Mouse (Mus musculus) embryonic facial prominence, embryonic 11.5 days (tissue): ENCODE measurements at regions not wholly inside any gene's neighbourhood (a gene's known extent, or its start where the extent isn't known, plus 50 kb on each side); places are given as distances from the start of the nearest gene placed in this dataset.

Experiments used
- ATAC-seq: fragments of 200-750 bp; cut with Nextera tagmentation; replicated peaks from 2 replicates; pipeline ENCODE4 v1.8.0; 2017; ENCODE audit warnings: low read depth; ENCODE audit not compliant: insufficient number of reproducible peaks, low FRiP score, low TSS enrichment
- DNase-seq: peaks from one replicate; pipeline ENCODE4 v3.0.0-alpha.2; 2015; ENCODE audit warnings: low spot score
- H3K27ac ChIP-seq: fragments of 300-500 bp; sonication (generic); replicated peaks from 2 replicates; pipeline ENCODE4 v1.5.1; 2014; ENCODE audit warnings: mild to moderate bottlenecking, low read depth, low read length, control low read depth
- H3K27me3 ChIP-seq: fragments of 300-500 bp; sonication (generic); 2 replicates; pipeline ENCODE4 v1.6.1; 2014; ENCODE audit warnings: mild to moderate bottlenecking, low read length, moderate library complexity, mixed read lengths; ENCODE audit not compliant: control insufficient read depth, insufficient read depth
- H3K36me3 ChIP-seq: fragments of 300-500 bp; sonication (generic); replicated peaks from 2 replicates; pipeline ENCODE4 v1.6.1; 2014; ENCODE audit warnings: low read depth, mild to moderate bottlenecking, low read length, moderate library complexity, mixed read lengths; ENCODE audit not compliant: control insufficient read depth, insufficient read depth
- H3K4me1 ChIP-seq: fragments of 300-500 bp; sonication (generic); 2 replicates; pipeline ENCODE4 v1.6.1; 2014; ENCODE audit warnings: low read length, mixed read lengths; ENCODE audit not compliant: control insufficient read depth, insufficient read depth
- H3K4me2 ChIP-seq: fragments of 300-500 bp; sonication (generic); 2 replicates; pipeline ENCODE4 v1.6.1; 2014; ENCODE audit warnings: low read depth, mild to moderate bottlenecking, control low read depth, low read length, moderate library complexity
- H3K4me3 ChIP-seq: fragments of 300-500 bp; sonication (generic); 2 replicates; pipeline ENCODE4 v1.5.1; 2014; ENCODE audit warnings: low read depth, low read length, control low read depth
- H3K9ac ChIP-seq: fragments of 300-500 bp; sonication (generic); replicated peaks from 2 replicates; pipeline ENCODE4 v1.6.1; 2014; ENCODE audit warnings: mild to moderate bottlenecking, control low read depth, low read length
- H3K9me3 ChIP-seq: fragments of 300-500 bp; sonication (generic); replicated peaks from 2 replicates; pipeline ENCODE4 v1.6.1; 2016; ENCODE audit warnings: mild to moderate bottlenecking, low read length, inconsistent platforms, mixed read lengths; ENCODE audit not compliant: control insufficient read depth
- WGBS: fragments of 180-500 bp; shearing (Covaris S2); extraction: QIAGEN DNeasy Blood & Tissue Kit; methylation state at CpG from one replicate; pipeline ENCODE4 v1.1.7; 2014; 5-methylcytosine and 5-hydroxymethylcytosine counted together

- no peak overlapping the region for H3K9ac ChIP-seq
- H3K4me1 ChIP-seq: no peaks in the 10 kb centered on the region
- no peak overlapping the region for H3K27ac ChIP-seq
- DNase-seq (no peak), ATAC-seq (0 out of 2 replicates have a peak, but pooled peaks have one; percentile 9)
- H3K4me2 ChIP-seq: no peak overlapping the region
- no peaks in the 10 kb centered on the region for H3K27me3 ChIP-seq
- WGBS: 60% methylated on average over 2 of the region's 2 CpGs
- no peaks in the 10 kb centered on the region for H3K9me3 ChIP-seq
- H3K36me3 ChIP-seq: no peaks in the 10 kb centered on the region
- H3K4me3 ChIP-seq: no peak overlapping the region
Observed at GRCm38 (mm10) chr15:24422333-24422942, 991.1 kb downstream of the Basp1 start.

GRCm38 (mm10) chr15:24419736-24420135 is 993.8 kb downstream of the Basp1 start:
- Histone ChIP-seq H3K27me3 (no peaks in the 10 kb centered on the region), H3K4me2 (no peak overlapping the region), H3K4me1 (no peaks in the 10 kb centered on the region), H3K36me3 (no peaks in the 10 kb centered on the region), H3K27ac (no peak overlapping the region), H3K9me3 (no peaks in the 10 kb centered on the region), H3K9ac (no peak overlapping the region), H3K4me3 (no peak overlapping the region)
- 79% methylated on average over 1 of the region's 1 CpGs for WGBS
- ATAC-seq: no peak
- DNase-seq: no peak

DNA sequence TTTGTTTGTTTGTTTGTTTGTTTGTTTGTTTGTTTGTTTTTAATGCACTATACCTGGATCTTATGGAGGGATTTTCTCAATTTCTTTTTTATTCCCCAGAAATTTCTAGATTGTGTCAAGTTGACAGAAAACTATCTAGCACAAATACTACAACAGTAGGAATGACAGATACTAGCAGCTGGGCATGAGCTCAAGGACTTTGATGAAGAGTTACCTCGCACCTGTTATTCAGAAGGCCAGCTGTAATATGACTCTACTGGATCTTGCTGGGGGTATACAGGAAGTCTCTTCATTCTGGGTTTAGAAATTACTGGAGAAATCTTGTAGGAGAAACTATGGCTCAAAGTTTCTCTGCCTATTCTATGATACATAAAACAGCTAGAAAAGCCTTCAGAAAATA is 994.4 kb downstream of the Basp1 start:
- Histone ChIP-seq H3K36me3 (no peaks in the 10 kb centered on the region), H3K27me3 (no peaks in the 10 kb centered on the region), H3K27ac (no peak overlapping the region), H3K4me1 (no peaks in the 10 kb centered on the region), H3K9me3 (no peaks in the 10 kb centered on the region), H3K4me3 (no peak overlapping the region), H3K9ac (no peak overlapping the region), H3K4me2 (no peak overlapping the region)
- no peak for ATAC-seq
- DNase-seq: no peak
- WGBS: 87% methylated on average over 1 of the region's 1 CpGs

DNA sequence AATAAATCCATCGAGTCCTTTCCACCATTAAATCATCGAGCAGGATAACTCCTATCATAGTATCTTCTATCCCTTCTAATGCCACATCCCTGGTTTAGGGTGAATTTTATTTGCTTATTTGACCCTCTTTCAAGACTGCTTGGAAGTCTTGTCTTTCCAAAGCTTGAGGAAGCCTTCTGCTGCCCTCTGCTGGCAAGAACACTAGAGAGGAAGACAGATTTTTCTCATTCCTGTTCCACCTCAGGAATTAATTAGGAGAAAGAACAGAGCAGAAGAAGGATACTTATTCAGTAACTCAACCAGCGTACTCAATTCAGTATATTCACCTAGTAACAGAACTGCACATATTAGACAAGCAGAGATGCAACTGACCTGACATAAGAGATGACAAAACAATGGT is 1005.9 kb downstream of the Basp1 start:
- ATAC-seq: no peak
- no peak overlapping the region for H3K4me2 ChIP-seq
- 63% methylated on average over 3 of the region's 3 CpGs for WGBS

GRCm38 (mm10) chr15:24405305-24405704 is 1008.3 kb downstream of the Basp1 start:
- ATAC-seq (no peak), DNase-seq (no peak)
- no peaks in the 10 kb centered on the region for H3K36me3 ChIP-seq
- H3K4me3 ChIP-seq: no peak overlapping the region
- H3K27ac ChIP-seq: no peak overlapping the region
- 64% methylated on average over 1 of the region's 1 CpGs for WGBS
- no peak overlapping the region for H3K4me2 ChIP-seq
- no peak overlapping the region for H3K9ac ChIP-seq
- no peaks in the 10 kb centered on the region for H3K27me3 ChIP-seq
- no peaks in the 10 kb centered on the region for H3K4me1 ChIP-seq
- H3K9me3 ChIP-seq: no peaks in the 10 kb centered on the region

More for the DNA sequence above, 1005.9 kb downstream of the Basp1 start:
- Histone ChIP-seq H3K9me3 (no peaks in the 10 kb centered on the region), H3K36me3 (no peaks in the 10 kb centered on the region), H3K4me3 (no peak overlapping the region), H3K9ac (no peak overlapping the region), H3K27me3 (no peaks in the 10 kb centered on the region), H3K4me1 (no peaks in the 10 kb centered on the region), H3K27ac (no peak overlapping the region)
- peak; percentile 74 for DNase-seq

DNA sequence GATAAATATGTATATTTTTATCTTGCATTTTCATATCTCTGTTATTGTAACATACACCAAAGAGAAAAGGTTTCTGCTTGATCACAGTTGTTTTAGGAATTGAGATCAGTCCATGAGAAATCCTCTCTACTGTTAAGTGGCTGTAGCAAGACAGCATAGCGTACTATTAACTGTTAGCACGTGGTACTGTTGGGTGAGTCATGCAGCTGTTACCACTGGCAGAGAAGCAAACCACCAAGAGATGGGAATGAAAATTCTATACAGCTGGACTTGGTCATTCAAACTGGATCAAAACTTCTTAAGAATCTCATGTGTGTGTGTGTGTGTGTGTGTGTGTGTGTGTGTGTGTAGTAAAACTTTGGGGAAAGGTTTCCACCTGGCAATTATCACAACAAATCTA is 1013.5 kb downstream of the Basp1 start:
- no peak overlapping the region for H3K27ac ChIP-seq
- H3K27me3 ChIP-seq: no peaks in the 10 kb centered on the region
- H3K4me2 ChIP-seq: no peak overlapping the region
- WGBS: 84% methylated on average over 2 of the region's 2 CpGs
- H3K4me1 ChIP-seq: no peaks in the 10 kb centered on the region
- ATAC-seq (no peak), DNase-seq (no peak)
- no peak overlapping the region for H3K9ac ChIP-seq
- H3K36me3 ChIP-seq: no peaks in the 10 kb centered on the region
- no peak overlapping the region for H3K4me3 ChIP-seq
- H3K9me3 ChIP-seq: no peaks in the 10 kb centered on the region

- Histone ChIP-seq H3K27ac (no peak overlapping the region), H3K4me1 (no peaks in the 10 kb centered on the region), H3K9me3 (no peaks in the 10 kb centered on the region), H3K36me3 (no peaks in the 10 kb centered on the region), H3K9ac (no peak overlapping the region), H3K4me3 (no peak overlapping the region), H3K27me3 (no peaks in the 10 kb centered on the region), H3K4me2 (no peak overlapping the region)
- DNase-seq: no peak
- no peak for ATAC-seq
- 86% methylated on average over 8 of the region's 8 CpGs for WGBS
Observed at GRCm38 (mm10) chr15:24358398-24358797, 1055.2 kb downstream of the Basp1 start.

DNA sequence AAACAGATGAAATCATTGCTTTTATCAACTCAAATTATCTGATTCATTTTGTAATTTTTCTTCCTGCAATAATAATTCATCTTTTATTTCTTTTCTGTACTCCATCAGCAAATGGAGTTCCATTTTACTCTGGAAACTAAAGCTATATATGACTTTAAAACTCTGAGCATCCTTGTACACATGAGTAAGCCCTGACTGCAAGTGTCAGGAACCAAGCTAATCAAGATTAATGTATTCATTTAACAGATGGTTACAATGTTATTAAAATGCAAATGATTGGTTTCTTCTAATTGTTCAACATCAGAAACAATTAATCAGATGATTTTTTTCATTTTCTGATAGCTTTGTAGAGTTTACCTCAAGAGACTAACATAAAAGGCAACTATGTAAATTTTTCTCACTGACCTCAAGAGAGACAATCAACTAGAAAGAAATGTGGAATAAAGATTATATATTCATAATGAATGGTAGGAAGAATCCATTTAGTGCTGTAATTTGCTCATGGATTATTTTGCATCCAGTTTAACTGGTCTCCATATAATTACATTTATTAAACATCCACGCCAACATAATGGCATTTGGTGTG is 1064.5 kb downstream of the Basp1 start:
- 90% methylated on average over 1 of the region's 1 CpGs for WGBS
- no peak overlapping the region for H3K4me3 ChIP-seq
- no peaks in the 10 kb centered on the region for H3K36me3 ChIP-seq
- H3K4me2 ChIP-seq: no peak overlapping the region
- DNase-seq (no peak), ATAC-seq (no peak)
- H3K9ac ChIP-seq: no peak overlapping the region
- H3K27ac ChIP-seq: no peak overlapping the region
- no peaks in the 10 kb centered on the region for H3K27me3 ChIP-seq
- H3K4me1 ChIP-seq: no peaks in the 10 kb centered on the region
- H3K9me3 ChIP-seq: no peaks in the 10 kb centered on the region
